Mouse (Mus musculus): ENCODE measurements around the gene Cdc37l1.

DNA sequence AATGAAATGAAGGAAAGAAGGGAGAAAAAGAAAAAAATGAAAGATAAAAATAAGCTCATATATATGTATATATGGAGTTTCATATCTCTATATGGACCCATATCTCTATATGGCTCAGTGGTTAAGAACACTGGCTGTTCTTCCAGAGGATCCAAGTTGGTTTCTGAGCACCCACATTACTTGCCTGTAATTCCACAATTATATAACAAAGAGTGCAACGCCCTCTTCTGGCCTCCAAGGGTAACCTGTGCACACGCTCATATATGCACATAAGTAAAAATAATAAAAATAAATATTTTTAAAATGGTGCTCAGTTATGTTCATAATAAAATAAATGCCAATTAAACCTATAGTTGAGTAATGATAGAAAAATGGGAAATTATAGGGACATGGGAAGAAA is 69.5 kb downstream of the Cdc37l1 start:
- TF ChIP-seq POLR2A (IDR thresholded peaks at IDR 0.05; ENCODE audit: insufficient read length, low read depth) (no peak), E2F4 (IDR thresholded peaks at IDR 0.05; ENCODE audit: insufficient read depth) (no peak), REST (IDR thresholded peaks at IDR 0.05; ENCODE audit: insufficient read depth, insufficient read length) (no peak), TCF12 (IDR thresholded peaks at IDR 0.05; ENCODE audit: insufficient read depth, poor library complexity, severe bottlenecking) (no peak), CEBPB (IDR thresholded peaks at IDR 0.05; ENCODE audit: insufficient read depth, poor library complexity, severe bottlenecking) (no peak), USF1 (IDR thresholded peaks at IDR 0.05; ENCODE audit: low read depth) (no peak), MAX (IDR thresholded peaks at IDR 0.05; ENCODE audit: low read depth) (no peak), POLR2AphosphoS2 (IDR thresholded peaks at IDR 0.05; ENCODE audit: insufficient read length, low read depth) (no peak), TCF3 (IDR thresholded peaks at IDR 0.05; ENCODE audit: insufficient read length, low read depth) (no peak)

Data from myocyte (in vitro differentiated cells).